Mouse (Mus musculus) neural tube, embryonic 14.5 days (tissue): ENCODE data around the gene Ebf3. TPM values are rescaled to one million over a fixed set of nuclear protein-coding genes. Genes with fewer than 3 reads are reported as not detected.
A peak's percentile ranks its signal among the peaks of the same experiment; 100 is the strongest.

Experiments used
- ATAC-seq: fragments of 200-750 bp; cut with Nextera tagmentation; 2 replicates; pipeline ENCODE4 v1.8.0; 2017; ENCODE audit warnings: low read depth, mild to moderate bottlenecking, moderate TSS enrichment, moderate library complexity
- H3K27ac ChIP-seq: fragments of 300-500 bp; sonication (generic); 2 replicates; pipeline ENCODE4 v1.5.1; 2014; ENCODE audit warnings: low read depth, mild to moderate bottlenecking, control low read depth, low read length, moderate library complexity, mixed read lengths
- H3K27me3 ChIP-seq: fragments of 300-500 bp; sonication (generic); 2 replicates; pipeline ENCODE4 v1.6.1; 2014; ENCODE audit warnings: low read length; ENCODE audit not compliant: control insufficient read depth, insufficient read depth
- H3K36me3 ChIP-seq: fragments of 300-500 bp; sonication (generic); 2 replicates; pipeline ENCODE4 v1.6.1; 2014; ENCODE audit warnings: low read length, mixed read lengths; ENCODE audit not compliant: control insufficient read depth, insufficient read depth
- H3K4me1 ChIP-seq: fragments of 300-500 bp; sonication (generic); 2 replicates; pipeline ENCODE4 v1.6.1; 2014; ENCODE audit warnings: low read length; ENCODE audit not compliant: control insufficient read depth, insufficient read depth
- H3K4me2 ChIP-seq: fragments of 300-500 bp; sonication (generic); 2 replicates; pipeline ENCODE4 v1.6.1; 2014; ENCODE audit warnings: mild to moderate bottlenecking, low read depth, low read length, control low read depth
- H3K4me3 ChIP-seq: fragments of 300-500 bp; sonication (generic); 2 replicates; pipeline ENCODE4 v1.5.1; 2014; ENCODE audit warnings: low read depth, low read length, control low read depth, mixed read lengths
- H3K9ac ChIP-seq: fragments of 300-500 bp; sonication (generic); replicated peaks from 2 replicates; pipeline ENCODE4 v1.6.1; 2014; ENCODE audit warnings: low read depth, mild to moderate bottlenecking, control low read depth, low read length, mixed read lengths
- H3K9me3 ChIP-seq: fragments of 300-500 bp; sonication (generic); 2 replicates; pipeline ENCODE4 v1.6.1; 2016; ENCODE audit warnings: low read length; ENCODE audit not compliant: control insufficient read depth
- WGBS: fragments of 180-500 bp; shearing (Covaris S2); extraction: QIAGEN DNeasy Blood & Tissue Kit; methylation state at CpG from one replicate; pipeline ENCODE4 v1.1.7; 2014; 5-methylcytosine and 5-hydroxymethylcytosine counted together
- polyA plus RNA-seq: library from polyadenylated mRNA; unstranded; fragments of >200 nt; fragmentation: Nextera tagmentation; extraction: Ambion mirVana; gene quantifications from 2 replicates; pipeline ENCODE4 v1.2.1, GENCODE M21; 2014

The Ebf3 gene
- polyA plus RNA-seq, 1 experiment from 2014 or later = 46.9 TPM

DNA sequence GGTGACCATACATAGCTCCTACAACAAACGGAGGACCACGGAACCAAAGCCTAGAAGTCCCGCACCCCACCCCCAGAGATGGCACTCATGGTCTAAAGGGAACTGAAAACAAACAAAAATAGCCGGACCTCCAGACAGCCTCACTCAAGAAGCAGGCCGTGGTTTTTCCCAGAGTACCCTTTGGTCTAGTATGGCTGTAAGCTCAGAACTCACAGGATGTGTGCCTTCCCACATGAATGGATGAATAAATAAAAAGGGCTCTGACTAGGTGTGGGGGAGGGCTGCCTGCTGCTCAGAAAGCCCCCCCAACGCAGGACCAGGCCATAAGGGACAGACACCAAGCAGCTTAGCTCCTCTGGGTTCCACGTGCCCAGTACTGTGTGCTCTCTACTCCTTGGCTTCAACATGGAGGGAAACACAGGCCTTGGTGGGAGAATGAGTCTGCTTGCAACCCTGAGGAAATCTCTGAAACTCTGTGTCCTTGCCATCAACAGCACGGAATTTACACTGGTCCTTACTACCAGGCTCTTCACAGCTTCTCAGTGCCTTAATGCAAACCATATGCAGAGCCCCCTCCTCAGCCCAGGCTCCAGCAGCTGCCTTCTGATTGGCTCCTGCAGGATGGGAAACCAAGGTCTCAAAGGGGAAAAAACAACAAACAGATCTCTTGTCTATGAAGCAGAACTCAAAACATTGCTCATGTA is 45.6 kb downstream of the Ebf3 start:
- H3K4me1 ChIP-seq = peaks cover 62% of the 10 kb centered on the region

DNA sequence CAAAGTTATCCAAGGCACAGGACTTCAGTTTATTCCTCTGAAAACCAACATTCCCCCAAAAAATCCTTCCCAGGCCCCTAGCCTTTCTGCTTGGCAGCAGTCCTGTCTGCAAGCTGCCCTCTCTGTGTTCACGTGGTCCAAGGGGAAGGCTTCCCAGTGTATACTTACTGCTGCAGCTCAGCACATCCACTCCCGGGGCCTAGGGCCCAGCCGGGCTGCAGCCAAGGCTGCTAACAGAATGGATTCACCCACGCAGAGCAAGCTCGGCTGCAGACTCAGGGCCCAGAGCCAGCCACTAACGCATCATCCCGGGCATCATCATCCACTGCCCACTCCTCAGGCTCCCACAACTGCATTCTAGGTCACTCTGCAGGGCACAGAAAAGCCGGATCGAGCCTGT is 46.8 kb downstream of the Ebf3 start:
- peaks cover 70% of the 10 kb centered on the region for H3K4me1 ChIP-seq
- 50% methylated on average over 9 of the region's 9 CpGs for WGBS
- peak overlapping the region; percentile 42; the same call in 1 of the 2 replicates for H3K4me2 ChIP-seq
- H3K4me3 ChIP-seq = no peak overlapping the region
- H3K27ac ChIP-seq = peak overlapping the region; percentile 49; the same call in 1 of the 2 replicates
- H3K27me3 ChIP-seq = no peaks in the 10 kb centered on the region
- peak; percentile 25; the same call in 1 of the 2 replicates for ATAC-seq
- no peak overlapping the region for H3K9ac ChIP-seq
- no peaks in the 10 kb centered on the region for H3K9me3 ChIP-seq
- H3K36me3 ChIP-seq = no peaks in the 10 kb centered on the region

More for the DNA sequence above, 45.6 kb downstream of the Ebf3 start:
- no peak overlapping the region for H3K9ac ChIP-seq
- ATAC-seq = no peak
- no peaks in the 10 kb centered on the region for H3K9me3 ChIP-seq
- no peaks in the 10 kb centered on the region for H3K27me3 ChIP-seq
- no peak overlapping the region; the same call in 1 of the 2 replicates for H3K4me2 ChIP-seq
- H3K27ac ChIP-seq = peak overlapping the region; percentile 60
- 0 out of 2 replicates have a peak, but pooled peaks cover 2% of the 10 kb centered on the region for H3K36me3 ChIP-seq
- no peak overlapping the region for H3K4me3 ChIP-seq
- whole genome bisulfite sequencing = 70% methylated on average over 8 of the region's 8 CpGs

DNA sequence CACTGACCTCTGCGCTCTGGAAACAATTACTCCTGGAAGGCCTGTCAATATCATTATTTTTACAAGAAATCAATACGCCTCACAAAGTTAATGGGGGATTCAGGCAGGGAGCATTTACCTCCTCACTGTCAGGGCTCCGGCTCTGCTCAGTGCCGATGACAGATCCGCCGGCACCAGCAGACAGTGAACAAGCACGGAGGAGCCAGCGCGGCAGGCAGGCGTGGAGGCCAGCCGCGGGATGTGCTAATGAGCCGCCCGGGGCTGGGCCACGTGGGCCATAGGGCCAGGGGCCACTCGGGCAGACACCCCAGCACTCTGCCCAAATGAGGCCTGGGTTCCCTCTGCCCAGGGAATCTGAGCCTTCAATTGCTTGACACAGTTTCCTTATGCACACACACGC is 47.7 kb downstream of the Ebf3 start:
- peak overlapping the region; percentile 12; the same call in 1 of the 2 replicates for H3K4me3 ChIP-seq
- H3K4me1 ChIP-seq = peaks cover 66% of the 10 kb centered on the region
- H3K9ac ChIP-seq = peak overlapping the region; percentile 11
- no peaks in the 10 kb centered on the region for H3K36me3 ChIP-seq
- no peaks in the 10 kb centered on the region for H3K9me3 ChIP-seq
- H3K4me2 ChIP-seq = peak overlapping the region; percentile 42
- H3K27me3 ChIP-seq = no peaks in the 10 kb centered on the region
- ATAC-seq = 0 out of 2 replicates have a peak, but pooled peaks have one; percentile 25
- 11% methylated on average over 17 of the region's 17 CpGs for WGBS
- H3K27ac ChIP-seq = peak overlapping the region; percentile 62

DNA sequence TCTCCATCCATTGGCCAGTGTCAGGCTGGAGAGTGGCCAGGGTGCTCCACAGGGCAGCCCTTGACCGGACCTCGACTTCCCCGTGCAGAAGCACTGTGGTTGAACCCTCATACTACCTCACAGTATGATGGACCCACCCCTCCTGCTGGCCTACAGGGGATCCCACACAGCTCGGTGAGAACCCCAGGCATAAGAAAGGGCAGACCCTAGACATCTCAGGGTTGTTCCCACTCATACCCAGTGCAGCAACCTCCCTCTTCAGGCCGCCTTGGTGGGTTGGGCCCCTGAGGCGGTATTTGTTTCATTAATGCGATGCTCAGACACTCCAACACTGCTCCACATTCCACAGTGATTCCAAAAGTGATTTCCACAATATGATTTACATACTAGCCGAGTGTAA is 51.9 kb downstream of the Ebf3 start:
- Histone ChIP-seq H3K27me3 (no peaks in the 10 kb centered on the region), H3K4me1 (peaks cover 51% of the 10 kb centered on the region), H3K4me3 (no peak overlapping the region), H3K9me3 (no peaks in the 10 kb centered on the region), H3K27ac (no peak overlapping the region), H3K36me3 (no peaks in the 10 kb centered on the region), H3K9ac (no peak overlapping the region), H3K4me2 (no peak overlapping the region)
- no peak for ATAC-seq
- 72% methylated on average over 8 of the region's 8 CpGs for WGBS

DNA sequence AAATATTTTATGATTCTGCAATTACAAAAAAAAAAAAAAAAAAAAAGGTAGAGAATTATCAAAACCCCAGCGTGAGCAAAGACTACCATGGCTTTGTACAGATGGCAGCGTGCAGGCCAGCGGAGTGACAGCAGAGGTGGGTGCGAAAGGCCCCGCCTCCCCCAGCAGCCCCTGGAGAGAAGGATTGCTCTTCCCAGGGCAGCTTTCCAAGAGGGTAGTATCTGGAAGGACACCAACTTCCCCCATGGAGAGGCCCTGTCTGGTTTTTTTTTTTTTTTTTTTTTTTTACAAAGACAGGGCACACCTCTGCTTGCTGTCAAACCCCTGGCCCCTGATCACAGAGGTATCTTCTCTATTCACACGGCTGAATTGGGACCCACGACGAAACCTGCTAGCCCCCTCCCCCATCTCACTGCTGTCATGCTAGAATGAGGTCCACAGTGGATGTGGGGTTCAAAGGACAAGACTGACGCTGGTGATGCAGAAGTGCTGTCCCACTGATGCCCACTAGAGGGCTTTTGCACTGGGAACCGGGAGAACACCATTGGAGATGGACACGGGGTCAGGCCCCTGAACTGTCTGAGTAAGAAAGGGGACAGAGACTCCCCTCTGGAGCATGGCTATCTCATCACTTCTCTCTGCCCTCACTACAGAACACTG is 67.9 kb downstream of the Ebf3 start:
- H3K27ac ChIP-seq = peak overlapping the region; percentile 45; the same call in 1 of the 2 replicates
- H3K4me1 ChIP-seq = peaks cover 75% of the 10 kb centered on the region
- WGBS = 21% methylated on average over 11 of the region's 11 CpGs
- no peaks in the 10 kb centered on the region for H3K36me3 ChIP-seq
- H3K9me3 ChIP-seq = no peaks in the 10 kb centered on the region
- no peak overlapping the region for H3K4me3 ChIP-seq
- peak; percentile 21; the same call in 1 of the 2 replicates for ATAC-seq
- no peak overlapping the region for H3K4me2 ChIP-seq
- H3K9ac ChIP-seq = no peak overlapping the region
- no peaks in the 10 kb centered on the region for H3K27me3 ChIP-seq

DNA sequence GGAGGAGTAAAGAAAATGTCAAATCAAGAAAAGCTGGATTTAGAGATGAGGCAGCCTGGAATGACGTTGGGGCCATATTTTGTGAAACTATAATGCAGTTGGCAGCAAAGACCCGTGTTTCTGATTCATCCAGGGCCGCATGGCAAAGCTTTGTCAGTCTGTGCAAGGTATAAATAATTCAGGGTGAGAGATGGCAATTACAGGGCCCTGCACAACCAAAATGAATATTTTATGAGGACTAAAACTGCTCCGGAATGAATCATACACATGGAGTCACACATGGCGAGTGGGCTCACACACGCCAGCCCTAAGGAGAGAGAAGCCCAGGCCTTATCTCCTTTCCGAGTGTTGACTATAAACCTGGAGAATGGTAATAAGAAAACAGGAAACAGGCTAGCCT is 69.4 kb downstream of the Ebf3 start:
- no peak for ATAC-seq
- Histone ChIP-seq H3K4me3 (no peak overlapping the region), H3K9me3 (no peaks in the 10 kb centered on the region), H3K9ac (peak overlapping the region; percentile 29; the same call in 1 of the 2 replicates), H3K4me1 (peaks cover 82% of the 10 kb centered on the region), H3K36me3 (no peaks in the 10 kb centered on the region), H3K27ac (peak overlapping the region; percentile 78), H3K4me2 (0 out of 2 replicates have a peak overlapping the region, but pooled peaks have one; percentile 11), H3K27me3 (no peaks in the 10 kb centered on the region)
- WGBS = 29% methylated on average over 7 of the region's 7 CpGs

DNA sequence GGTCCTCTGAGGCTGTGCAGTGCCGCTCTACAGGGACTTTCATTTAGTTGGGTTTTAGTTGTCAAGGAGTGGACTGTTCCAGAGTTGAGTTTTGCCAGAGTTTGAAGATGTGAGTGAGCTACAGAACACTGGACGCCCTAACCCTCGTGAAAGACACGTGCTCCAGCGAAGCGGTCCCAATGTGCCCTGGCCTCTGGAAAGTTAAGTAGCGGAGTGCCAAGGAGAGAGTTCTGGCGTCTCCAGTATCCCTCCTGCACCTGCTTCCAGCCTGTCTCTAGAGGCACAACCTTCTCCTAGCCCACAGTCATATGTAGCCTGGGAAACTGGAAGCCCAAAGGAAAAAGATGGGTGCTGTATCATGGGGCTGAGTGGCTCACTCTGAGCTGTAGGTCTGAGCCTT is 73.8 kb downstream of the Ebf3 start:
- 75% methylated on average over 8 of the region's 8 CpGs for WGBS
- Histone ChIP-seq H3K4me1 (peaks cover 71% of the 10 kb centered on the region), H3K9ac (no peak overlapping the region), H3K4me2 (no peak overlapping the region), H3K27me3 (no peaks in the 10 kb centered on the region; the same call in 1 of the 2 replicates), H3K36me3 (0 out of 2 replicates have a peak, but pooled peaks cover 1% of the 10 kb centered on the region), H3K9me3 (no peaks in the 10 kb centered on the region), H3K27ac (peak overlapping the region; percentile 78), H3K4me3 (no peak overlapping the region)
- no peak for ATAC-seq

DNA sequence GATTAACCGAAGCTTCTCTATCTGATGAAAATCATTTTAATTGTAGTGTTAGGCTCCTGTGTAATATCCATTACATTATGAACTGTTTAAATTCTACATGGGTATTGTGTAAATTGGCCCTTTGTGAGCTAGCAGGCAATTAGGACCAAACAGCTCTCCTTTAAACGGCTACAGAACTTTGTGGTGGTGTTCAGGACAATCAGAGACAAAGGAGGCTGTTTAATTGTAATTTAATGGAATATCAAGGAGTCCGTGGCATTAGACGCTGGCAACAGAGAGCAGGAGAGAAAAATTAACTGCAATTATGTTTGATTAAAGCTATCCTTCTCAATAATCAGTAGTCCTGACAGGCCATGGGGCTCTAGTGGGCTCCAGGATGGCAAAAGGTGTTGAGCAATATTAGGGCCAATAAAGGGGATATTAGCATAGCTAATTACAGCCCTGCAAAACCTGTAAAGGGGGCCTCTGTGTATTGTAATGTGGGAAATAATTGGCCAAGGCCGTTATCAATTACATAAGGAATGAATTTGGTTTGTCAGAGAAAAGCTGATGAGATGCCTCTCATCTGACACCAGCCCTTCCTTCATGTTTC is 74.6 kb downstream of the Ebf3 start:
- H3K27ac ChIP-seq = peak overlapping the region; percentile 78; the same call in 1 of the 2 replicates
- no peak overlapping the region for H3K4me2 ChIP-seq
- H3K4me3 ChIP-seq = no peak overlapping the region
- no peaks in the 10 kb centered on the region for H3K9me3 ChIP-seq
- no peaks in the 10 kb centered on the region; the same call in 1 of the 2 replicates for H3K27me3 ChIP-seq
- 0 out of 2 replicates have a peak, but pooled peaks cover 6% of the 10 kb centered on the region for H3K36me3 ChIP-seq
- H3K4me1 ChIP-seq = peaks cover 62% of the 10 kb centered on the region
- no peak overlapping the region for H3K9ac ChIP-seq
- ATAC-seq = peak; percentile 49
- WGBS = 14% methylated on average over 5 of the region's 5 CpGs
